Mouse (Mus musculus) layer of hippocampus, adult 8-10 months (tissue): Measurements from ENCODE around the gene Chka. TPM values are rescaled to one million over a fixed set of nuclear protein-coding genes. Genes with fewer than 3 reads are reported as not detected.

ENCODE experiments used
- DNase-seq, 2 experiments: peaks; one replicate each; pipeline ENCODE4 v3.0.0; 2022; ENCODE audit warnings: low spot score in 2 of 2
- total RNA-seq, 4 experiments: library from RNA; stranded (reverse); gene quantifications; 2 replicates each; pipeline ENCODE4 v1.2.4; 2022

Chka gene
- total RNA-seq, 4 experiments from 2014 or later = 77.7 to 128 (median 104) TPM

DNA sequence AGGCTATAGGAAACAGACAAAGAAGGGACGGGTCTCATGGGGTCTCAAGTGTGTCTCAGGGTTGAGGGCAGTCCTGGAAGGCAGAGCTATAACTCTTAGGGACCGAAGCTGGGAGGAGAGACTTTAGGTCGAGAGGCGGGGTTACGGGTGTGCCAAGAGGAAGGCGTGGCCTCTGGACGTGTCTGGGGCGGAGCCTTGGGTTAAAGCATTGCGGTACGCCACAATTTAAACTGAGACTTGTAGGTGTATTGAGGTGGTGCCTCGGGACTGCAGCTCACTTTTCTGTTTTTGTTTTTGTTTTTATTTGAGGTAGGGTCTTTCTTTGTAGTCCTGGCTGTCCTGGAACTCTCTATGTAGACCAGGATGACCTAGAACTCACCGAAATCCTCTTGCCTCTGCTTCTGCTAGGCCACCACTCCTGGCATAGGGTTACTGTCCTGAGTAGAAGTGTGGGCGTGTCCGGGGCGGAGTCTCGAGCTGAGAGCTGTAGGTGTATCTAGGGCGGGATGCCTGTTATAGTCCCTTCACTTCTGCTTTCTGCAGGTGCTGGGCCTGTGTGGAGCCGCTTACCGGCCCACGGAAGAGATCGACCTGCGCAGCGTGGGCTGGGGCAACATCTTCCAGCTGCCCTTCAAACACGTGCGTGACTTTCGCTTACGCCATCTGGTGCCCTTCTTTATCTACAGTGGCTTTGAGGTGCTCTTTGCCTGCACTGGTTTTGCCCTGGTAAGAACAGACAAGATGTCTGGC lies 91.6 kb downstream of the Chka start:
- no peak for DNase-seq

Other genes with a start within 250 kb of the Chka start
- 10 to 100 TPM in 2 of 4 experiments, 1 to 10 TPM in 2; 8.6 to 14.0 (median 10.9) TPM for gene Lrp5, start 165.2 kb upstream of the Chka start, total RNA-seq
- 10 to 100 TPM; 19.0 to 29.6 (median 24.1) TPM for gene 1810055G02Rik, start 143.5 kb upstream of the Chka start, total RNA-seq
- gene Kmt5b, start 84.4 kb upstream of the Chka start, total RNA-seq = 10 to 100 TPM; 51.5 to 62.6 (median 60.4) TPM
- 10 to 100 TPM; 19.4 to 39.9 (median 30.6) TPM for gene Tcirg1, start 55.4 kb downstream of the Chka start, total RNA-seq
- 100 to 1,000 TPM; 114 to 145 (median 126) TPM for gene Ndufs8, start 61.0 kb downstream of the Chka start, total RNA-seq
- gene Aldh3b1, start 78.0 kb downstream of the Chka start, total RNA-seq = 1 to 10 TPM; 3.5 to 7.6 (median 5.5) TPM
- gene Unc93b1, start 83.4 kb downstream of the Chka start, total RNA-seq = 10 to 100 TPM; 12.1 to 49.4 (median 31.1) TPM
- not detected for gene Aldh3b3, start 106.9 kb downstream of the Chka start, total RNA-seq
- 1 to 10 TPM in 2 of 4 experiments, under 1 TPM in 2; 0.47 to 1.3 (median 0.90) TPM for gene Aldh3b2, start 120.6 kb downstream of the Chka start, total RNA-seq
- 1 to 10 TPM; 1.5 to 2.7 (median 1.7) TPM for gene Acy3, start 134.8 kb downstream of the Chka start, total RNA-seq
- gene Tbx10, start 141.0 kb downstream of the Chka start, total RNA-seq = not detected
- 1 to 10 TPM; 7.7 to 9.4 (median 8.7) TPM for gene Nudt8, start 148.8 kb downstream of the Chka start, total RNA-seq
- 1 to 10 TPM in 3 of 4 experiments, under 1 TPM in 1; 0.86 to 2.4 (median 1.7) TPM for gene Gm49405, start 148.9 kb downstream of the Chka start, total RNA-seq
- 1 to 10 TPM; 1.6 to 3.5 (median 3.0) TPM for gene Doc2g, start 151.5 kb downstream of the Chka start, total RNA-seq
- gene Ndufv1, start 161.0 kb downstream of the Chka start, total RNA-seq = 100 to 1,000 TPM; 246 to 277 (median 263) TPM
- gene Gstp1, start 186.2 kb downstream of the Chka start, total RNA-seq = 100 to 1,000 TPM; 395 to 468 (median 434) TPM
- gene Gstp2, start 194.2 kb downstream of the Chka start, total RNA-seq = 10 to 100 TPM; 44.8 to 75.0 (median 48.9) TPM
- not detected for gene Gstp3, start 207.8 kb downstream of the Chka start, total RNA-seq
- not detected for gene Cabp2, start 229.8 kb downstream of the Chka start, total RNA-seq
- 10 to 100 TPM; 27.6 to 38.9 (median 31.5) TPM for gene Cdk2ap2, start 245.4 kb downstream of the Chka start, total RNA-seq
- gene Pitpnm1, start 248.2 kb downstream of the Chka start, total RNA-seq = 100 to 1,000 TPM; 180 to 200 (median 193) TPM